Mouse (Mus musculus) limb, embryonic 10.5 days (tissue): ENCODE measurements around the gene Spns2. TPM values are rescaled to one million over a fixed set of nuclear protein-coding genes. Genes with fewer than 3 reads are reported as not detected.

Experiments
- DNase-seq: peaks from one replicate; pipeline ENCODE4 v3.0.0-alpha.2; 2017; ENCODE audit warnings: low spot score
- H3K27ac ChIP-seq: fragments of 300-500 bp; sonication (generic); 2 replicates; pipeline ENCODE4 v1.5.1; 2016; ENCODE audit warnings: mild to moderate bottlenecking
- H3K27me3 ChIP-seq: fragments of 300-500 bp; sonication (generic); 2 replicates; pipeline ENCODE4 v1.6.1; 2016; ENCODE audit warnings: low read depth, mild to moderate bottlenecking; ENCODE audit not compliant: poor library complexity, severe bottlenecking
- H3K36me3 ChIP-seq: fragments of 300-500 bp; sonication (generic); 2 replicates; pipeline ENCODE4 v1.6.1; 2016; ENCODE audit warnings: mild to moderate bottlenecking, moderate library complexity
- H3K4me1 ChIP-seq: fragments of 300-500 bp; sonication (generic); 2 replicates; pipeline ENCODE4 v1.6.1; 2016
- H3K4me3 ChIP-seq: fragments of 300-500 bp; sonication (generic); 2 replicates; pipeline ENCODE4 v1.5.1; 2016; ENCODE audit warnings: mild to moderate bottlenecking, moderate library complexity
- H3K9me3 ChIP-seq: fragments of 300-500 bp; sonication (generic); replicated peaks from 2 replicates; pipeline ENCODE4 v1.6.1; 2016; ENCODE audit warnings: mild to moderate bottlenecking
- WGBS: fragments of 180-500 bp; shearing (Covaris S2); methylation state at CpG from one replicate; pipeline ENCODE4 v1.1.7; 2016; 5-methylcytosine and 5-hydroxymethylcytosine counted together
- polyA plus RNA-seq: library from polyadenylated mRNA; unstranded; fragments of >200 nt; fragmentation: Nextera tagmentation; extraction: Ambion mirVana; gene quantifications from 2 replicates; pipeline ENCODE4 v1.2.1, GENCODE M21; 2016

Gene Spns2
- polyA plus RNA-seq, 1 experiment from 2014 or later: 3.0 TPM

DNA sequence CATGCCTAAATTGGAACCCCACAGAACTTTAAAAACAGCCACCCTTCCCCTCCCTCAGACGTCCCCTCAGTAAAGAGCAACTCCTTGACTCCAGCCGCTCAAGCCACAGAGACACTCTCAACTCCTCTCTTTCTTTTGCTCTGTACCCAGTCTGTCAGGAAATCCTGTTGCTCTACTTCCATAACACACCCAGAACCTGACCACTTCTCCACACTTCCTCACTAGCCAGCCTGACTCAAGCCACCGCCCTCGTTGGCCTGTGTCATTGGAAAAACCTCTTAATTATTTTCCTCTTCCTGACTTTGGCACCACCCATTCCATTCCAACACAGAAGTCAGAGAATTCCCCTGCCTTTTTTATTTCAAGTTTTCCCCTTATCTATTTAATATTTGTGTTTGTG, 29.5 kb upstream of the Spns2 start:
- DNase-seq: no peak
- H3K27ac ChIP-seq: no peak overlapping the region
- H3K4me3 ChIP-seq: no peak overlapping the region
- H3K36me3 ChIP-seq: no peaks in the 10 kb centered on the region
- no peaks in the 10 kb centered on the region for H3K27me3 ChIP-seq
- no peaks in the 10 kb centered on the region for H3K9me3 ChIP-seq
- whole genome bisulfite sequencing: 74% methylated on average over 4 of the region's 4 CpGs
- no peaks in the 10 kb centered on the region for H3K4me1 ChIP-seq

DNA sequence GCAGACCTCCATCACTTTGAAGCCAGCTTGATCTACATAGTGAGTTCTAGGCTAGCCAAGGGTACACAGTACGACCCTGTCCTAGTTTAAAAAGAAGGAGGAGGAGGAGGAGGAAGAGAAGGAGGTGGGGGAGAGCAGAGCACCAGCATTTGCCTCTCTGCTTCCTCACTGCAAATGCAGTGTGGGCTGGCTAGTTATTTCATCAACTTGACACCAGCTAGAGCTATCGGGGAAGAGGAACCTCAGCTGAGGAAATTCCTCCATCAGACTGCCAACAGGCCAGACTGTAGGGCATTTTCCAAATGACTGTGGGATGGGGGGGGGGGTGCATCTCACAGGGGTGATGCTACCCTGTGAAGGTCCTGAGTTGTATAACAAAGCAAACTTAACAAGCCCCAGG, 28.7 kb upstream of the Spns2 start:
- no peaks in the 10 kb centered on the region for H3K4me1 ChIP-seq
- DNase-seq: no peak
- no peaks in the 10 kb centered on the region for H3K9me3 ChIP-seq
- no peaks in the 10 kb centered on the region for H3K27me3 ChIP-seq
- H3K27ac ChIP-seq: no peak overlapping the region
- no peak overlapping the region for H3K4me3 ChIP-seq
- H3K36me3 ChIP-seq: no peaks in the 10 kb centered on the region
- 69% methylated on average over 2 of the region's 2 CpGs for WGBS

GRCm38 (mm10) chr11:72514967-72515366, 25.3 kb upstream of the Spns2 start:
- Histone ChIP-seq H3K4me1 (no peaks in the 10 kb centered on the region), H3K27me3 (no peaks in the 10 kb centered on the region), H3K9me3 (no peaks in the 10 kb centered on the region), H3K27ac (no peak overlapping the region), H3K4me3 (no peak overlapping the region), H3K36me3 (no peaks in the 10 kb centered on the region)
- 78% methylated on average over 3 of the region's 3 CpGs for WGBS
- no peak for DNase-seq

DNA sequence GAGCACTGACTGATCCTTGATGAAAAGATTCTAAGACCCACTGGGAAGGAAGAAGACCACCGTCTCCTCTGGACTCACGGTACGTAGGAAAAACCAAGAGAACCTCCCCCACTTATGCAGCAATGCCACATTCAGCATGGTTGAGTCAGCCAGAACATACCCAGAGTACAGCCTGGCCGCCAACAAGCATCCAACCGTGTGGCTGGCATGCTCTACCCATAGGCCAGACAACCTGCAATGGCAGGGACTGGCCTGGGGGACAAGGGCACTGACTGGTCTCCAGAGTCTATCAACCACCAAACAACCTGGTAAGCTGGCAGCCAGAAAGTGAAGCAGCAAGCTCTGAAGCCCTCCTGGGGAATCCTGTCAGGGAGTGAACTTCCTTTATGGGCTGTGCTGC, 18.9 kb upstream of the Spns2 start:
- 96% methylated on average over 5 of the region's 5 CpGs for WGBS
- H3K27ac ChIP-seq: no peak overlapping the region
- no peak overlapping the region for H3K4me3 ChIP-seq
- H3K27me3 ChIP-seq: no peaks in the 10 kb centered on the region
- H3K36me3 ChIP-seq: no peaks in the 10 kb centered on the region
- no peak for DNase-seq
- no peaks in the 10 kb centered on the region for H3K4me1 ChIP-seq
- H3K9me3 ChIP-seq: no peaks in the 10 kb centered on the region

- no peak for DNase-seq
- no peaks in the 10 kb centered on the region for H3K36me3 ChIP-seq
Observed at GRCm38 (mm10) chr11:72507651-72508050, 17.9 kb upstream of the Spns2 start.

GRCm38 (mm10) chr11:72504016-72504797, 14.5 kb upstream of the Spns2 start:
- DNase-seq: no peak
- peaks cover 27% of the 10 kb centered on the region for H3K4me1 ChIP-seq
- H3K36me3 ChIP-seq: no peaks in the 10 kb centered on the region
- H3K27ac ChIP-seq: no peak overlapping the region
- WGBS: 73% methylated on average over 10 of the region's 10 CpGs
- H3K4me3 ChIP-seq: no peak overlapping the region
- H3K9me3 ChIP-seq: no peaks in the 10 kb centered on the region
- peaks cover 15% of the 10 kb centered on the region for H3K27me3 ChIP-seq

More at GRCm38 (mm10) chr11:72507651-72508050, 17.9 kb upstream of the Spns2 start:
- Histone ChIP-seq H3K4me3 (no peak overlapping the region), H3K9me3 (no peaks in the 10 kb centered on the region), H3K4me1 (peaks cover 9% of the 10 kb centered on the region), H3K27ac (no peak overlapping the region), H3K27me3 (peaks cover 3% of the 10 kb centered on the region; the same call in 1 of the 2 replicates)

GRCm38 (mm10) chr11:72503501-72503921, 13.8 kb upstream of the Spns2 start:
- H3K4me3 ChIP-seq: no peak overlapping the region
- WGBS: 42% methylated on average over 5 of the region's 5 CpGs
- no peak overlapping the region for H3K27ac ChIP-seq
- no peaks in the 10 kb centered on the region for H3K9me3 ChIP-seq
- H3K4me1 ChIP-seq: peaks cover 27% of the 10 kb centered on the region
- peaks cover 15% of the 10 kb centered on the region for H3K27me3 ChIP-seq
- DNase-seq: no peak
- no peaks in the 10 kb centered on the region for H3K36me3 ChIP-seq

- Histone ChIP-seq H3K27ac (no peak overlapping the region), H3K4me1 (peaks cover 32% of the 10 kb centered on the region), H3K4me3 (no peak overlapping the region), H3K9me3 (no peaks in the 10 kb centered on the region), H3K27me3 (peaks cover 15% of the 10 kb centered on the region), H3K36me3 (no peaks in the 10 kb centered on the region)
- no peak for DNase-seq
- WGBS: 23% methylated on average over 8 of the region's 8 CpGs
Observed at GRCm38 (mm10) chr11:72502236-72502635, 12.5 kb upstream of the Spns2 start.

DNA sequence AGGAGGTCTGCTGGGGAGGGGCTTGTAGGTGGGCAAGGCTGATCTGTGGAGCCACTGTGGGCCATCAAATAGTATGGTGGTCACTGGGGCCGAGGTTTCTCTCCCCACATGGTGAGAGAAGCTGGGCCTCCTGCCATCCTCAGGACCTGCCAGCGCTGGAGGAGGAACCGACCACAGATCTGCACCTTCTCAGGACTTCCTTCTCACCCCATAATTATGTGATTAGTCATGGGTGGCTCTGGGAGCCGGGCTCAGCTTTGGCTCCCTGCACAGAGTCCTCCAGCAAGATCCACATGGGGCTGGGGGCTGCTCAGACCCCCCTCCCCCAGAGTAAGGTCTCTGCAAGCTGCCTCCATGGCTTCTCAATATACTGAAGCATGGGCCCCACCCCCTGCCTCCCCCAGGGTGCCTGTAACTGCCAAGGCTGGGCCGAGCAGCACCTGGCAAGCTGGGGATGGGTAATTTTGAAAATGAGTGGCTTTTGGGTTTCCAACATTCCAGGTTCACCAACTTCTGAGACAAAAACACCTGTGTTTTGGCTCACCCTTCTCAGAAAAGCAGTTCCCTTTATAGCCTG, 11.8 kb upstream of the Spns2 start:
- H3K4me3 ChIP-seq: no peak overlapping the region
- WGBS: 26% methylated on average over 5 of the region's 5 CpGs
- H3K4me1 ChIP-seq: peaks cover 34% of the 10 kb centered on the region
- peaks cover 15% of the 10 kb centered on the region for H3K27me3 ChIP-seq
- H3K36me3 ChIP-seq: no peaks in the 10 kb centered on the region
- no peaks in the 10 kb centered on the region for H3K9me3 ChIP-seq
- no peak overlapping the region for H3K27ac ChIP-seq
- no peak for DNase-seq

GRCm38 (mm10) chr11:72500139-72500538, 10.4 kb upstream of the Spns2 start:
- Histone ChIP-seq H3K36me3 (no peaks in the 10 kb centered on the region), H3K27me3 (peaks cover 15% of the 10 kb centered on the region), H3K4me3 (no peak overlapping the region), H3K9me3 (no peaks in the 10 kb centered on the region), H3K4me1 (peaks cover 34% of the 10 kb centered on the region), H3K27ac (no peak overlapping the region)
- no peak for DNase-seq
- 91% methylated on average over 4 of the region's 4 CpGs for WGBS

DNA sequence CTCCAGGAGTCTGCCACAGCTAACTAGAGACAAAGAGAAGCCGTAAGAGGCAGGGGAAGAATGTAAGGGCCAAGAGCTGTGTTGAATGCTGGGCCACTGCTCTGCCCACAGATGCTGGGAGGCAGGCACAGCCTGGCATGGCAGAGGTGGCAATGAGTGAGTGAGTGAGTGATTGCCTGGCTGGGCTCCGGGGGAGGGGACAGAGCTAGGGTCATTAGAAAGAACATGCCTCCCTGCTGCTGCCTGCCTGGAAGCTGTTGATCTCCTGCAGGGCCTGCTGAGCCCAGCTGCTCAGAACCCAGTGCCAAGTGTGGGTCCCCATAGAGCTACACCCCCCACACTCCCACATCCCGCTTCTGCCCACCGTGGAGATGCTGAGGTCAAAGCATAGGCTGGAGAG, 7.7 kb upstream of the Spns2 start:
- 14% methylated on average over 4 of the region's 4 CpGs for WGBS
- no peak overlapping the region for H3K27ac ChIP-seq
- peaks cover 9% of the 10 kb centered on the region; the same call in 1 of the 2 replicates for H3K27me3 ChIP-seq
- no peak overlapping the region for H3K4me3 ChIP-seq
- no peaks in the 10 kb centered on the region for H3K36me3 ChIP-seq
- DNase-seq: no peak
- peaks cover 23% of the 10 kb centered on the region for H3K4me1 ChIP-seq
- H3K9me3 ChIP-seq: no peaks in the 10 kb centered on the region

DNA sequence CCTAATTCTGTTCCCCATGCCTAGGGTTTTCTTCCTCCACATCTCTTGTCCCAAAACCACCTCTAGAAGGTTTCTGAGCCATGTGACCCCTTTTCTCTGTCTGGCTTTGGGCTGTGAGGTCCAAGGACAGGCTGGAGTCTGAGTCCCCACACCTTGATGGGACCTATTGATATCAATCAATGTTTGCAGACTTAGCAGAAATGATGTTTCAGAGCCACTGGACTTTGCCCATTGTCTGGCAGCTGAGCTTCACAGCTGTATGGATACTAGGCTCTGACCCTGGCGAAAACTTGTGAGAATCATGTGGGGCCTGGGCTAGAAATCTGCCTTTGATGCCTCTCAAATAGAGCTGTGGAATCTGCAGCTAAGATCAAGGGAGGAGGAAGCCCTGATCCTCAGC, 7.1 kb upstream of the Spns2 start:
- Histone ChIP-seq H3K4me1 (peaks cover 17% of the 10 kb centered on the region), H3K9me3 (no peaks in the 10 kb centered on the region), H3K27ac (no peak overlapping the region), H3K27me3 (peaks cover 4% of the 10 kb centered on the region; the same call in 1 of the 2 replicates), H3K36me3 (no peaks in the 10 kb centered on the region), H3K4me3 (no peak overlapping the region)
- 39% methylated on average over 1 of the region's 1 CpGs for WGBS
- no peak for DNase-seq

- H3K36me3 ChIP-seq: no peaks in the 10 kb centered on the region
- 59% methylated on average over 3 of the region's 3 CpGs for WGBS
Observed at GRCm38 (mm10) chr11:72496066-72496465, 6.4 kb upstream of the Spns2 start.

More at GRCm38 (mm10) chr11:72496066-72496465, 6.4 kb upstream of the Spns2 start:
- no peak for DNase-seq
- peaks cover 10% of the 10 kb centered on the region; the same call in 1 of the 2 replicates for H3K4me1 ChIP-seq
- H3K9me3 ChIP-seq: no peaks in the 10 kb centered on the region
- H3K27me3 ChIP-seq: no peaks in the 10 kb centered on the region; the same call in 1 of the 2 replicates
- H3K27ac ChIP-seq: no peak overlapping the region
- no peak overlapping the region for H3K4me3 ChIP-seq
